Mouse (Mus musculus) adrenal gland, adult 2 months (tissue): ENCODE data around the gene CT030661.1. TPM values are rescaled to one million over a fixed set of nuclear protein-coding genes. Genes with fewer than 3 reads are reported as not detected.
"Not testable (repeated sequence)": the region's sequence is repeated elsewhere in the genome, so short reads cannot be mapped to it uniquely, and the experiment has no call there.

ENCODE experiments used
- DNase-seq: peaks from one replicate; pipeline ENCODE4 v3.0.0; 2021
- long read RNA-seq: library from polyadenylated mRNA; stranded (forward); transcript quantifications from one replicate; pipeline ENCODE4 v2.0.0, GENCODE M21; 2021
- polyA plus RNA-seq: library from polyadenylated mRNA; depleted of rRNA; stranded (reverse); fragments of >200 nt; gene quantifications from 2 replicates; pipeline ENCODE4 v1.2.3, GENCODE M21; 2012; rRNA removed
- total RNA-seq, 2 experiments: library from RNA; stranded (reverse); gene quantifications; 2 replicates each; pipeline ENCODE4 v1.2.3; 2021

Gene CT030661.1
- total RNA-seq (1 to 10 TPM; 9.3 to 9.5 TPM), polyA plus RNA-seq (0.08 and 0.09 TPM in 2 replicates)
- long read RNA-seq, partial matches to known transcripts, result 0 of 2 reads
- long read RNA-seq, other reads (novel, unspliced or antisense), result 0 of 2 reads

DNA sequence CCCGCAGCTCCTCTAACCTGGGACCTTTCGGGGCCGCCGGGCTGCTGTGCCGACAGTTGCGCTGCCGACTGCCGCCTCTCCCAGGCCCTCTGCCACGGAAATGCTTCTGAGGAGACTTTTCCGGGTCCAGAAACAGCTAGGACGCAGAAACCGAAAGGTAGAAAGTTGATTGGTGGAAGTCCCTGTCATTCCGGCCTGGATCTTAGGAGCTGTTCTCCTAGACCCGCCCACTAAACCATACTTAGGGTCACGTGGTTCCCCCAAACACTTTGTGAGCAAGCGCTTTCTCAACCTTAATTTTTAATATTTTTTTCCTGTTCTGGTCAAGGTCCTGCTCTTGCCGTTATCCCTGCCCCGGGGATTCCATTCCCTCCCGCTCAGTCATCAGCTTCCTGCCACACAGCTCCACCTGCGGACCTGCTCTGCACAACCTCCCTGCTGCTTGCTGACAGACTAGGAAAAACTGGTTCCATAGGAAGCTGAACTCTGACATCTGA lies at the start of gene CT030661.1:
TSS of gene CT030661.1 (minus strand) at position 108 of the 497 bp plus-strand sequence.
- DNase-seq, result peak; percentile 93

DNA sequence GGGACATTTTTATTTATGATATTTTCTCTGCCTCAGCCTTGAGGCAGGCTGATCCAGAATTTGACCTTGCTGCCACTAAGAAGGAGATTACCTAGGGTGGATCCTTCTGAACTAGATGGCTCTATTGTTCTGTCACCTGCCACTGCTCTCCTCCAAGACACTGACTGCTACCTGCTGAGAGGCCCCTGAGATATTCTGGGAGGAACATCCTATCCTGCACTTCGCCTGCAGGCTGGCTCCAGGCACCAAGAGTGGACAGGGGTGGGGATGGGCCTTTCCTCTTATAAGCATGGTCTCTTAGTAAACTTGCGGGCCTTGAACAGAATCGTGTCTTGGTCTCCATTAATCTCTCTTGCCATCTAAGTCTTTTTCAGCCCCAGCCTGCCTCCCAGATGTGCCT lies 49.3 kb upstream of the CT030661.1 start:
- DNase-seq, result no peak

DNA sequence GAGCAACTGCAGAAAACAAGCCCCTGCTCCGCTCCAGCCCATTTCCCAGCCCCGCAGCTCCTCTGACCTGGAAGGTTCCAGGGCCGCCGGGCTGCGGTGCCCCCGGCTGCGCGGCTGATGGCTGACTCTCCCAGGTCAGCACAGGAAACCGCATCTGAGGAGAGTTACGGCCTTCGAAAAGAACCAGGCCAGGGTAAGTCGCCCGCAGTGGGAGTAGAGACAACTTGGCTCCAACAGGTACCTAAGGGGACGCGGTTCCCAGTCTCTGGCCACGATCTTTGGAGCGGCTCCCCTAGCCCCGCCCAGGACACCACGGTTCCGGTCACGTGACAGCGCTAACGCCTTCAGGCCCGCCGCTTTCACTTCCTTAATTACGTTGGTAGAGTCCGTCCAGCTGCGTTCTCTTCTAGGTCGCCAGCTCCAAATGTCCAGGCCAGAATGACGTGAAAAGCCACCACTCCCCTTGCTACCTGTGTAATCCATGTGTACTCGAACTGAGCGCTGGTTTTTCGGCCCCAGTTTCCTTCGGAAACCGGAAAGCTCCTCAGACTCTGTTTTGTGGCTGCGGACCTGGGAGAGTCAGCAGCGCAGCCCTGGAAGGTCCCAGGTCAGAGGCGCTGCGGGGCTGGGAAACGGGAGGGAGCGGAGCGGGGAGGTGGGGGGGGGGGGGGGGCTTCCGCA lies 46.6 kb upstream of the CT030661.1 start, which contains the start of the genes Zfp944 and Zfp758:
TSS of gene Zfp944 (minus strand) at position 300 of the 681 bp plus-strand sequence.
TSS of gene Zfp758 (plus strand) at position 353 of the 681 bp plus-strand sequence.
- peak; percentile 78 for DNase-seq

DNA sequence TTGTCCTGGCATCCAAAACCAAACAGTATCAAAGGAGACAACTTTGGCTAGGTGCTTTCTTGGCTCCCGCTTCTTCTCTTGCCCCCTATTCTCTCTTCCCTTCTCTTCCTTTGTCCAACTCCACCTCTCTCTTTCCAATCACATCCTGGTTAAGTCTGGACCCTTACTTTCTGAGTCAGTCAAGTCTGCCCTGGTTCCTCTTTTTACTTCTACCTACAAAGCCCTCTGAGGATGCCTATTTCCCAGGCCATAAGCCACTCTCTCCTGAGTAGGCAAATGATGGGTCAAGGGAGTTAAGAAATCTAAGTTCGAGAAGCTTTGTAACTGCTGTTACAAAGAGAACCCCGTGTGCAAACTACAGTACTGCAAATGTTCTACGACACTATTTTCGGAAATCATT lies 45.9 kb upstream of the CT030661.1 start:
- no peak for DNase-seq

DNA sequence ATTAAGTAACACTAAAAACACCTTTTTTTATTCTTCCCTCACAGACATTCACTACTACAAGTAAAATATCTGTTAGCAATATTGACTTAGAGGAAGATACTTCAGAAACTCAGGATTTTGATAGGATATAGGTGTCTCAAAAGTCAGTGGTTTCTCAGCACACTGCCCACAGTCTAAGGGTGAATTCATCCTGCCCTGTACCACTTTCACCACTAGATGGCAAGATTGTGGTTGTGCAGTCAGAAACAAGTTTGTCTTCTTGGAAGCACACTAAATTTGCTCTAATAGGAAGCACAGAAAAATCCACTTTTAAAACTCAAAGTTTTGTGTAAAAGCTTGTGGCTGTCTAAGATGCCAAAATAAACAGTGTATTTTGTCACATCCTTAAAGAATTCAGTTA lies 38.2 kb upstream of the CT030661.1 start:
- DNase-seq, result peak; percentile 21

- not testable (repeated sequence) for DNase-seq
Observed at GRCm38 (mm10) chr17:22315247-22315646, 610 bp upstream of the CT030661.1 start.

DNA sequence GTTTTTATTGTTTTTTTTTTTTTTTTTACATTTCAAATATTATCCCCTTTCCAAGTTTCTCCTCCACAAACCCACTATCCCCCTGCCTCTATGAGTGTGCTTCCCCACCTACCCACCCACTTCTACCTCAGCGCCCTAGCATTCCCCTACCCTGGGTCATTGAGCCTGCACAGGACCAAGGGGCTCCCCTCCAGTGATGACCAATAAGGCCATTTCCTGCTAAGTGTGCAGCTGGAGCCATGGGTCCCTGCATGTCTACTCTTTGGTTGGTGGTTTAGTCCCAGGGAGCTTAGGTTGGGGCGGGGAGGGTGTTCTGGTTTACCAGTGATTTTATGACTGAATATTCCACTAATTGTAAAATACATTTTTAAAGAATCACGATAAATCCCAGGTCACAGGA lies 418 bp downstream of the CT030661.1 start:
- DNase-seq, result not testable (repeated sequence)

Other genes starting within 250 kb of the CT030661.1 start
- gene Zfp947, start 148.6 kb downstream of the CT030661.1 start, total RNA-seq, result 1 to 10 TPM in 1 of 2 experiments, under 1 TPM in 1; 0.72 to 1.9 TPM
- 0.07 TPM in 1 of 2 replicates, not detected in the other for gene Zfp947, start 148.6 kb downstream of the CT030661.1 start, polyA plus RNA-seq
- 1 to 10 TPM; 4.0 to 4.6 TPM for gene Zfp994, start 89.2 kb downstream of the CT030661.1 start, total RNA-seq
- 0.02 and 0.03 TPM in 2 replicates for gene Zfp994, start 89.2 kb downstream of the CT030661.1 start, polyA plus RNA-seq
- 1 to 10 TPM; 7.7 to 7.8 TPM for gene Zfp944, start 46.6 kb upstream of the CT030661.1 start, total RNA-seq
- gene Zfp944, start 46.6 kb upstream of the CT030661.1 start, polyA plus RNA-seq, result 2.8 and 2.9 TPM in 2 replicates
- gene Zfp758, start 46.6 kb upstream of the CT030661.1 start, total RNA-seq, result 1 to 10 TPM; 9.3 to 9.9 TPM
- 0.40 and 0.67 TPM in 2 replicates for gene Zfp758, start 46.6 kb upstream of the CT030661.1 start, polyA plus RNA-seq
- gene Zfp946, start 109.4 kb upstream of the CT030661.1 start, total RNA-seq, result 1 to 10 TPM; 7.1 to 7.8 TPM
- 2.8 and 3.2 TPM in 2 replicates for gene Zfp946, start 109.4 kb upstream of the CT030661.1 start, polyA plus RNA-seq